Mouse (Mus musculus) T-helper 1 cell (primary cell): ENCODE results near the gene Gm11172.

Experiments used
- in situ Hi-C: fragments of 300-600 bp; cut with MboI, MseI; formaldehyde crosslinking; loops from one replicate; pipeline ENCODE4 v1.15.1; 2025; ENCODE audit warnings: high pct_unique_total_duplicates

The Gm11172 gene

GRCm38 (mm10) chr16:10784793-10785370 is 27.8 kb upstream of the Gm11172 start:
- in situ Hi-C loops: loop anchor here (5.0 kb wide), 2 partner anchors 52 to 218 kb away; partner anchors contain the start of gene Rmi2

- in situ Hi-C loops: loop anchor here (5.0 kb wide), 2 partner anchors 52 to 218 kb away; partner anchors contain the start of gene Rmi2
Observed at GRCm38 (mm10) chr16:10785371-10786231, 27.1 kb upstream of the Gm11172 start, which contains the start of gene Socs1. Gene Socs1 (minus strand): TSS chr16:10785536.

GRCm38 (mm10) chr16:10786288-10786687 is 26.4 kb upstream of the Gm11172 start:
- in situ Hi-C loops: loop anchor here (5.0 kb wide), 2 partner anchors 51 to 219 kb away; partner anchors contain the start of gene Rmi2

- in situ Hi-C loops: loop anchor here (5.0 kb wide), 2 partner anchors 50 to 220 kb away; partner anchors contain the start of gene Rmi2
Observed at GRCm38 (mm10) chr16:10786782-10787547, 25.8 kb upstream of the Gm11172 start.

- in situ Hi-C loops: loop anchor here (5.0 kb wide), 2 partner anchors 50 to 220 kb away; partner anchors contain the start of gene Rmi2
Observed at GRCm38 (mm10) chr16:10787548-10788058, 25.1 kb upstream of the Gm11172 start.

GRCm38 (mm10) chr16:10788271-10788670 is 24.4 kb upstream of the Gm11172 start, which contains the start of gene Tnp2:
Gene Tnp2 (minus strand): TSS chr16:10788660.
- in situ Hi-C loops: loop anchor here (5.0 kb wide), 2 partner anchors 49 to 221 kb away; partner anchors contain the start of gene Rmi2

GRCm38 (mm10) chr16:10788866-10789265 is 23.8 kb upstream of the Gm11172 start:
- in situ Hi-C loops: loop anchor here (5.0 kb wide), 2 partner anchors 48 to 222 kb away; partner anchors contain the start of gene Rmi2

GRCm38 (mm10) chr16:10790702-10791101 is 22.0 kb upstream of the Gm11172 start, which contains the start of gene Prm3:
Gene Prm3 (minus strand): TSS chr16:10790914.
- in situ Hi-C loops: no loop called here

- in situ Hi-C loops: no loop called here
Observed at GRCm38 (mm10) chr16:10796034-10796433, 16.7 kb upstream of the Gm11172 start, which contains the start of gene Prm2. Gene Prm2 (minus strand): TSS chr16:10796134.

- in situ Hi-C loops: loop anchor here (25.0 kb wide), 1 partner anchor 1965 kb away; the partner anchor contains the start of gene 1810013L24Rik
Observed at GRCm38 (mm10) chr16:10802420-10802819, 10.3 kb upstream of the Gm11172 start.

GRCm38 (mm10) chr16:10805789-10806527 is 6.8 kb upstream of the Gm11172 start, which contains the start of gene Prm1:
Gene Prm1 (minus strand): TSS chr16:10805839.
- in situ Hi-C loops: loop anchor here (25.0 kb wide), 1 partner anchor 1969 kb away; the partner anchor contains the start of gene 1810013L24Rik

GRCm38 (mm10) chr16:10810376-10810775 is 2.3 kb upstream of the Gm11172 start:
- in situ Hi-C loops: loop anchor here (25.0 kb wide), 1 partner anchor 1973 kb away; the partner anchor contains the start of gene 1810013L24Rik

GRCm38 (mm10) chr16:10813726-10814125 is 1.0 kb downstream of the Gm11172 start:
- in situ Hi-C loops: loop anchor here (25.0 kb wide), 1 partner anchor 1976 kb away; the partner anchor contains the start of gene 1810013L24Rik

GRCm38 (mm10) chr16:10814864-10815263 is 2.1 kb downstream of the Gm11172 start:
- in situ Hi-C loops: loop anchor here (25.0 kb wide), 1 partner anchor 1978 kb away; the partner anchor contains the start of gene 1810013L24Rik

- in situ Hi-C loops: loop anchor here (25.0 kb wide), 1 partner anchor 1981 kb away; the partner anchor contains the start of gene 1810013L24Rik
Observed at GRCm38 (mm10) chr16:10818579-10819135, 5.9 kb downstream of the Gm11172 start.

GRCm38 (mm10) chr16:10819966-10820365 is 7.3 kb downstream of the Gm11172 start:
- in situ Hi-C loops: loop anchor here (25.0 kb wide), 1 partner anchor 1983 kb away; the partner anchor contains the start of gene 1810013L24Rik

GRCm38 (mm10) chr16:10821387-10821786 is 8.7 kb downstream of the Gm11172 start:
- in situ Hi-C loops: loop anchor here (25.0 kb wide), 1 partner anchor 1984 kb away; the partner anchor contains the start of gene 1810013L24Rik

- in situ Hi-C loops: loop anchor here (25.0 kb wide), 1 partner anchor 1987 kb away; the partner anchor contains the start of gene 1810013L24Rik
Observed at GRCm38 (mm10) chr16:10824536-10824935, 11.8 kb downstream of the Gm11172 start.

GRCm38 (mm10) chr16:10825840-10826239 is 13.1 kb downstream of the Gm11172 start:
- in situ Hi-C loops: no loop called here
